Mouse (Mus musculus) heart, embryonic 13.5 days (tissue): Measurements from ENCODE around the gene Ddit4. TPM values are rescaled to one million over a fixed set of nuclear protein-coding genes. Genes with fewer than 3 reads are reported as not detected.
"Not testable (repeated sequence)": the region's sequence is repeated elsewhere in the genome, so short reads cannot be mapped to it uniquely, and the experiment has no call there.

ENCODE experiments used
- ATAC-seq: fragments of 200-750 bp; cut with Nextera tagmentation; 2 replicates; pipeline ENCODE4 v1.8.0; 2017; ENCODE audit warnings: moderate TSS enrichment; ENCODE audit not compliant: insufficient number of reproducible peaks, low FRiP score, low TSS enrichment; ENCODE audit errors: extremely low read depth
- H3K27ac ChIP-seq: fragments of 300-500 bp; sonication (generic); replicated peaks from 2 replicates; pipeline ENCODE4 v1.5.1; 2015; ENCODE audit warnings: moderate library complexity, mild to moderate bottlenecking, inconsistent platforms
- H3K27me3 ChIP-seq: fragments of 300-500 bp; sonication (generic); replicated peaks from 2 replicates; pipeline ENCODE4 v1.6.1; 2015; ENCODE audit warnings: mild to moderate bottlenecking, inconsistent platforms
- H3K36me3 ChIP-seq: fragments of 300-500 bp; sonication (generic); 2 replicates; pipeline ENCODE4 v1.6.1; 2015; ENCODE audit warnings: mild to moderate bottlenecking, inconsistent platforms
- H3K4me1 ChIP-seq: fragments of 300-500 bp; sonication (generic); 2 replicates; pipeline ENCODE4 v1.6.1; 2015; ENCODE audit warnings: inconsistent platforms
- H3K4me2 ChIP-seq: fragments of 300-500 bp; sonication (generic); 2 replicates; pipeline ENCODE4 v1.6.1; 2015; ENCODE audit warnings: inconsistent platforms, mild to moderate bottlenecking, moderate library complexity
- H3K4me3 ChIP-seq: fragments of 300-500 bp; sonication (generic); 2 replicates; pipeline ENCODE4 v1.5.1; 2015; ENCODE audit warnings: moderate library complexity, mild to moderate bottlenecking, inconsistent platforms
- H3K9ac ChIP-seq: fragments of 300-500 bp; sonication (generic); 2 replicates; pipeline ENCODE4 v1.6.1; 2015; ENCODE audit warnings: inconsistent platforms, mild to moderate bottlenecking, moderate library complexity
- H3K9me3 ChIP-seq: fragments of 300-500 bp; sonication (generic); 2 replicates; pipeline ENCODE4 v1.6.1; 2016; ENCODE audit warnings: inconsistent platforms
- WGBS: fragments of 180-500 bp; shearing (Covaris S2); methylation state at CpG from one replicate; pipeline ENCODE4 v1.1.7; 2015; ENCODE audit warnings: mixed read lengths; 5-methylcytosine and 5-hydroxymethylcytosine counted together
- polyA plus RNA-seq: library from polyadenylated mRNA; unstranded; fragments of >200 nt; fragmentation: Nextera tagmentation; extraction: Ambion mirVana; gene quantifications from 2 replicates; pipeline ENCODE4 v1.2.1, GENCODE M21; 2015

Gene Ddit4
- polyA plus RNA-seq, result 19.7 and 24.5 TPM in 2 replicates

- under 1% methylated on average over 76 of the region's 76 CpGs for WGBS
- Histone ChIP-seq H3K27ac (peak within 1 kb of the TSS; percentile 95), H3K9ac (peak within 1 kb of the TSS; percentile 90), H3K36me3 (0 out of 2 replicates have a peak, but pooled peaks cover 4% of the 10 kb centered on the region), H3K4me2 (peak within 1 kb of the TSS; percentile 93), H3K4me1 (peaks cover 49% of the 10 kb centered on the region), H3K27me3 (peaks cover 3% of the 10 kb centered on the region), H3K4me3 (peak within 1 kb of the TSS; percentile 89), H3K9me3 (no peaks in the 10 kb centered on the region)
- ATAC-seq, result peak; percentile 95
These were observed at the start of gene Ddit4 for GRCm38 (mm10) chr10:59951211-59952151. Gene Ddit4 (minus strand): TSS chr10:59951834.

GRCm38 (mm10) chr10:59999057-59999456 is 47.4 kb upstream of the Ddit4 start:
- Histone ChIP-seq H3K9ac (no peak overlapping the region), H3K27ac (no peak overlapping the region), H3K9me3 (no peaks in the 10 kb centered on the region), H3K4me3 (no peak overlapping the region), H3K27me3 (no peaks in the 10 kb centered on the region), H3K36me3 (peaks cover 47% of the 10 kb centered on the region), H3K4me2 (no peak overlapping the region), H3K4me1 (peaks cover 31% of the 10 kb centered on the region)
- 85% methylated on average over 3 of the region's 3 CpGs for WGBS
- ATAC-seq, result no peak

- Histone ChIP-seq H3K9me3 (no peaks in the 10 kb centered on the region), H3K4me1 (peaks cover 31% of the 10 kb centered on the region), H3K36me3 (peaks cover 57% of the 10 kb centered on the region), H3K27me3 (no peaks in the 10 kb centered on the region), H3K9ac (no peak overlapping the region), H3K4me2 (no peak overlapping the region), H3K27ac (no peak overlapping the region), H3K4me3 (no peak overlapping the region)
- WGBS, result 15% methylated on average over 7 of the region's 7 CpGs
- no peak for ATAC-seq
These were observed 46.0 kb upstream of the Ddit4 start for GRCm38 (mm10) chr10:59997591-59997990.

- H3K27ac ChIP-seq, result peak overlapping the region; percentile 8; the same call in 1 of the 2 replicates
- WGBS, result 71% methylated on average over 6 of the region's 6 CpGs
- no peaks in the 10 kb centered on the region for H3K27me3 ChIP-seq
- no peak overlapping the region for H3K4me3 ChIP-seq
- H3K4me1 ChIP-seq, result peaks cover 35% of the 10 kb centered on the region
- H3K4me2 ChIP-seq, result no peak overlapping the region
- H3K9ac ChIP-seq, result no peak overlapping the region
- H3K9me3 ChIP-seq, result no peaks in the 10 kb centered on the region
- no peak for ATAC-seq
- peaks cover 52% of the 10 kb centered on the region for H3K36me3 ChIP-seq
These were observed 44.3 kb upstream of the Ddit4 start for GRCm38 (mm10) chr10:59995889-59996288.

- not testable (repeated sequence) for H3K27ac ChIP-seq, H3K9me3 ChIP-seq, H3K4me3 ChIP-seq, H3K9ac ChIP-seq, H3K4me2 ChIP-seq, ATAC-seq, H3K27me3 ChIP-seq
- Histone ChIP-seq H3K4me1 (peaks cover 44% of the 10 kb centered on the region), H3K36me3 (peaks cover 59% of the 10 kb centered on the region)
- 93% methylated on average over 2 of the region's 3 CpGs for WGBS
These were observed 42.2 kb upstream of the Ddit4 start for GRCm38 (mm10) chr10:59993813-59994212.

- Histone ChIP-seq H3K27me3 (no peaks in the 10 kb centered on the region), H3K9me3 (no peaks in the 10 kb centered on the region), H3K4me2 (no peak overlapping the region), H3K36me3 (peaks cover 77% of the 10 kb centered on the region), H3K27ac (no peak overlapping the region), H3K4me3 (no peak overlapping the region), H3K4me1 (peaks cover 53% of the 10 kb centered on the region), H3K9ac (no peak overlapping the region; the same call in 1 of the 2 replicates)
- no peak; the same call in 1 of the 2 replicates for ATAC-seq
- 62% methylated on average over 8 of the region's 8 CpGs for WGBS
These were observed 40.4 kb upstream of the Ddit4 start for GRCm38 (mm10) chr10:59992024-59992423.

- Histone ChIP-seq H3K27ac (no peak overlapping the region), H3K9ac (0 out of 2 replicates have a peak overlapping the region, but pooled peaks have one; percentile 17), H3K4me2 (no peak overlapping the region), H3K36me3 (peaks cover 78% of the 10 kb centered on the region), H3K27me3 (no peaks in the 10 kb centered on the region), H3K9me3 (no peaks in the 10 kb centered on the region), H3K4me1 (peaks cover 50% of the 10 kb centered on the region), H3K4me3 (no peak overlapping the region)
- no peak for ATAC-seq
- 49% methylated on average over 9 of the region's 9 CpGs for WGBS
These were observed 39.7 kb upstream of the Ddit4 start for GRCm38 (mm10) chr10:59991262-59991880.

- Histone ChIP-seq H3K9me3 (no peaks in the 10 kb centered on the region), H3K9ac (no peak overlapping the region), H3K4me1 (peaks cover 44% of the 10 kb centered on the region), H3K27me3 (no peaks in the 10 kb centered on the region), H3K4me3 (no peak overlapping the region), H3K27ac (no peak overlapping the region), H3K36me3 (peaks cover 76% of the 10 kb centered on the region), H3K4me2 (no peak overlapping the region)
- no peak for ATAC-seq
- WGBS, result 96% methylated on average over 9 of the region's 9 CpGs
These were observed 38.8 kb upstream of the Ddit4 start for GRCm38 (mm10) chr10:59990393-59990792.

GRCm38 (mm10) chr10:59988036-59988435 is 36.4 kb upstream of the Ddit4 start:
- no peaks in the 10 kb centered on the region for H3K27me3 ChIP-seq
- no peak for ATAC-seq
- H3K4me1 ChIP-seq, result peaks cover 46% of the 10 kb centered on the region
- H3K4me2 ChIP-seq, result no peak overlapping the region
- 52% methylated on average over 4 of the region's 4 CpGs for WGBS
- no peak overlapping the region for H3K4me3 ChIP-seq
- H3K36me3 ChIP-seq, result peaks cover 60% of the 10 kb centered on the region
- no peak overlapping the region for H3K9ac ChIP-seq
- H3K9me3 ChIP-seq, result no peaks in the 10 kb centered on the region
- H3K27ac ChIP-seq, result peak overlapping the region; percentile 34; the same call in 1 of the 2 replicates

- Histone ChIP-seq H3K9ac (no peak overlapping the region), H3K4me2 (no peak overlapping the region), H3K4me1 (peaks cover 56% of the 10 kb centered on the region), H3K9me3 (no peaks in the 10 kb centered on the region), H3K36me3 (peaks cover 22% of the 10 kb centered on the region), H3K27me3 (no peaks in the 10 kb centered on the region), H3K4me3 (no peak overlapping the region), H3K27ac (peak overlapping the region; percentile 53)
- ATAC-seq, result no peak
- 70% methylated on average over 12 of the region's 12 CpGs for WGBS
These were observed 30.8 kb upstream of the Ddit4 start for GRCm38 (mm10) chr10:59982379-59982873.

- Histone ChIP-seq H3K4me2 (no peak overlapping the region), H3K36me3 (peaks cover 16% of the 10 kb centered on the region), H3K27me3 (no peaks in the 10 kb centered on the region), H3K4me3 (no peak overlapping the region), H3K9me3 (no peaks in the 10 kb centered on the region), H3K27ac (peak overlapping the region; percentile 53), H3K4me1 (peaks cover 57% of the 10 kb centered on the region), H3K9ac (0 out of 2 replicates have a peak overlapping the region, but pooled peaks have one; percentile 58)
- no peak for ATAC-seq
- 60% methylated on average over 9 of the region's 9 CpGs for WGBS
These were observed 30.2 kb upstream of the Ddit4 start for GRCm38 (mm10) chr10:59981792-59982191.
